Mouse (Mus musculus) embryonic fibroblast, embryonic 13.5 days (primary cell): Measurements from ENCODE around the gene Fbxl19. TPM values are rescaled to one million over a fixed set of nuclear protein-coding genes. Genes with fewer than 3 reads are reported as not detected.

Source experiments
- H3K27ac ChIP-seq: 2 replicates; pipeline ENCODE4 v1.5.1; 2012; ENCODE audit warnings: low read length, control low read depth, inconsistent platforms; ENCODE audit not compliant: insufficient read depth
- H3K4me1 ChIP-seq: 2 replicates; pipeline ENCODE4 v1.6.1; 2011; ENCODE audit warnings: low read length; ENCODE audit not compliant: control insufficient read depth, insufficient read depth
- H3K4me3 ChIP-seq: 2 replicates; pipeline ENCODE4 v1.5.1; 2011; ENCODE audit warnings: mild to moderate bottlenecking, control low read depth, low read length; ENCODE audit not compliant: insufficient read depth
- CTCF ChIP-seq: IDR thresholded peaks from 2 replicates; pipeline ENCODE4 v1.5.1; 2011; ENCODE audit warnings: mild to moderate bottlenecking, control low read depth, low read length, moderate library complexity, borderline replicate concordance; ENCODE audit not compliant: insufficient read depth
- POLR2A ChIP-seq: IDR thresholded peaks from 2 replicates; pipeline ENCODE4 v1.6.1; 2011; ENCODE audit warnings: low read depth, mild to moderate bottlenecking, control low read depth, low read length, moderate library complexity
- polyA plus RNA-seq: library from polyadenylated mRNA; stranded (reverse); fragments of >200 nt; gene quantifications from 2 replicates; pipeline ENCODE4 v1.2.4, GENCODE M21; 2011; ENCODE audit warnings: low read depth; ENCODE audit not compliant: missing spikeins, insufficient read length

Gene Fbxl19
- polyA plus RNA-seq, 1 experiment = 17.8 TPM

GRCm38 (mm10) chr7:127797076-127797845 lies 52.9 kb downstream of the Fbxl19 start:
- TF ChIP-seq POLR2A = no peak
- no peak for TF ChIP-seq CTCF
- Histone ChIP-seq H3K27ac (no peak overlapping the region), H3K4me3 (no peak overlapping the region), H3K4me1 (no peaks in the 10 kb centered on the region)

- H3K4me1 ChIP-seq = no peaks in the 10 kb centered on the region
- no peak for TF ChIP-seq POLR2A
- no peak for TF ChIP-seq CTCF
- H3K27ac ChIP-seq = no peak overlapping the region
- no peak overlapping the region for H3K4me3 ChIP-seq
Measured at GRCm38 (mm10) chr7:127798591-127798990, 54.2 kb downstream of the Fbxl19 start.

- no peak overlapping the region for H3K27ac ChIP-seq
- no peaks in the 10 kb centered on the region for H3K4me1 ChIP-seq
Measured at GRCm38 (mm10) chr7:127799211-127799610, 54.9 kb downstream of the Fbxl19 start.

GRCm38 (mm10) chr7:127799738-127800137 lies 55.4 kb downstream of the Fbxl19 start:
- Histone ChIP-seq H3K4me1 (no peaks in the 10 kb centered on the region), H3K27ac (no peak overlapping the region), H3K4me3 (no peak overlapping the region)
- TF ChIP-seq POLR2A (no peak), CTCF (no peak)

More at GRCm38 (mm10) chr7:127799211-127799610, 54.9 kb downstream of the Fbxl19 start:
- no peak overlapping the region for H3K4me3 ChIP-seq
- TF ChIP-seq POLR2A (no peak), CTCF (no peak)

GRCm38 (mm10) chr7:127800435-127801009 lies 56.2 kb downstream of the Fbxl19 start, which contains the start of gene Hsd3b7:
Hsd3b7 (plus strand) TSS chr7:127800604.
- Histone ChIP-seq H3K4me3 (no peak within 1 kb of the TSS), H3K27ac (no peak within 1 kb of the TSS), H3K4me1 (no peaks in the 10 kb centered on the region)
- peak; percentile 73 for TF ChIP-seq POLR2A
- TF ChIP-seq CTCF = peak; percentile 47; the same call in 1 of the 2 replicates

- TF ChIP-seq POLR2A = no peak
- no peak overlapping the region for H3K4me3 ChIP-seq
- H3K27ac ChIP-seq = no peak overlapping the region
- no peaks in the 10 kb centered on the region for H3K4me1 ChIP-seq
Measured at GRCm38 (mm10) chr7:127801010-127801621, 56.8 kb downstream of the Fbxl19 start.

- TF ChIP-seq POLR2A (no peak), CTCF (no peak)
- H3K27ac ChIP-seq = no peak overlapping the region
- no peak overlapping the region for H3K4me3 ChIP-seq
- H3K4me1 ChIP-seq = no peaks in the 10 kb centered on the region
Measured at GRCm38 (mm10) chr7:127802313-127802712, 58.0 kb downstream of the Fbxl19 start.

- no peak for TF ChIP-seq POLR2A
- TF ChIP-seq CTCF = no peak
- no peaks in the 10 kb centered on the region for H3K4me1 ChIP-seq
- no peak overlapping the region for H3K27ac ChIP-seq
- H3K4me3 ChIP-seq = no peak overlapping the region
Measured at GRCm38 (mm10) chr7:127808821-127809220, 64.5 kb downstream of the Fbxl19 start.

GRCm38 (mm10) chr7:127809846-127810245 lies 65.5 kb downstream of the Fbxl19 start:
- Histone ChIP-seq H3K4me1 (no peaks in the 10 kb centered on the region), H3K27ac (no peak overlapping the region), H3K4me3 (no peak overlapping the region)
- no peak for TF ChIP-seq POLR2A
- no peak for TF ChIP-seq CTCF

- H3K4me1 ChIP-seq = no peaks in the 10 kb centered on the region
- H3K27ac ChIP-seq = no peak overlapping the region
- no peak overlapping the region for H3K4me3 ChIP-seq
- TF ChIP-seq POLR2A = no peak
- TF ChIP-seq CTCF = no peak
Measured at GRCm38 (mm10) chr7:127810650-127811049, 66.3 kb downstream of the Fbxl19 start.
